Mouse (Mus musculus) brain, embryonic 14.5 days (tissue): ENCODE results near the gene Pecam1.

ENCODE experiments used
- CTCF ChIP-seq: fragments of 200-500 bp; IDR thresholded peaks from 2 replicates; pipeline ENCODE4 v1.5.1; 2012; ENCODE audit warnings: inconsistent platforms, mild to moderate bottlenecking, moderate library complexity, borderline replicate concordance; ENCODE audit not compliant: insufficient read depth, insufficient read length; ENCODE audit errors: extremely low read depth
- POLR2A ChIP-seq: fragments of 200-500 bp; IDR thresholded peaks from 2 replicates; pipeline ENCODE4 v1.6.1; 2012; ENCODE audit warnings: mild to moderate bottlenecking, inconsistent platforms, borderline replicate concordance; ENCODE audit not compliant: poor library complexity, insufficient read depth, insufficient read length, severe bottlenecking; ENCODE audit errors: extremely low read depth

DNA sequence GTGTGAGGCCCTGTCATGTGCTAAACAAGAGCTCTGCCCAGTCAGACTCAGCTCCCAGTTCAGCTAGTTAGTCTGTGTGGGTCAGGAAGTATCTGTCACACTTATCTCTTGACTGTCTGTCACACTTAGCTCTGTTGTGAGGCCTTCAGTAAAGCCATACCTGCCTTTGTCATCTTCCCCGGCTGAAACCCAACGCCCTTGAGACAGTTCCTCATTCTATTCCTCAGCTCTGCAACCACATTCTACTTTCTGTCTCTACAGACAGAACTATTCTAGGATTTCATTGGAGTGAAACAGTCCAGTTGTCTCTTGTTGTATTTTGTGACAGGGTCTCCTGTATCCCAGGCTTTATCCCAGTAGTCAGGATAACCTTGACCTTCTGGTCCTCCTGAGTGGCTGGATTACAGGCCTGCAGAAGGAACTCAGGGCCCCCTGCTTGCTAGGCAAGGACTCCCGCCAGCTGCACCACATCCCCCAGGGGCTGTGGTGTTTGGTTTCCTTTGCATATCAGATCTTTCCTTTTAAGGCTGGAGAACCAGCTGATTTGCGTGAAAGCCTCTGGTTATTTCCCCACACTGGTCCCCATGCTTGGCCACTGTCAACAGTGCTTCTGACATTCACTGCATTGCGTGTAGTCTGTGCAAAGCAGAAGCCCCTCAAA, 11.8 kb upstream of the Pecam1 start:
- TF ChIP-seq CTCF (no peak), POLR2A (no peak)
